Mouse (Mus musculus) C2C12 (cell line): Measurements from ENCODE around the gene Bbx.

Experiments used
- CTCF ChIP-seq: IDR thresholded peaks from one replicate; pipeline ENCODE4 v1.5.1; 2011; ENCODE audit not compliant: control insufficient read depth, insufficient read depth, insufficient read length
- USF1 ChIP-seq: IDR thresholded peaks from one replicate; pipeline ENCODE4 v1.6.1; 2011; ENCODE audit warnings: low read depth, mild to moderate bottlenecking, control low read depth, moderate library complexity

GRCm38 (mm10) chr16:50250469-50250868 is 181.7 kb downstream of the Bbx start:
- TF ChIP-seq CTCF (no peak), USF1 (no peak)
